Mouse (Mus musculus) inflammation-experienced regulatory T-cells (primary cell): ENCODE results near the gene Lrch3. TPM values are rescaled to one million over a fixed set of nuclear protein-coding genes. Genes with fewer than 3 reads are reported as not detected.

ENCODE experiments used
- polyA plus RNA-seq, 2 experiments: library from polyadenylated mRNA; unstranded; fragments of 100-300 nt; shearing (Covaris generic); gene quantifications; one replicate each; pipeline ENCODE4 v1.2.1; 2017

Lrch3 gene
- polyA plus RNA-seq: 10 to 100 TPM; 58.2 to 73.5 TPM

DNA sequence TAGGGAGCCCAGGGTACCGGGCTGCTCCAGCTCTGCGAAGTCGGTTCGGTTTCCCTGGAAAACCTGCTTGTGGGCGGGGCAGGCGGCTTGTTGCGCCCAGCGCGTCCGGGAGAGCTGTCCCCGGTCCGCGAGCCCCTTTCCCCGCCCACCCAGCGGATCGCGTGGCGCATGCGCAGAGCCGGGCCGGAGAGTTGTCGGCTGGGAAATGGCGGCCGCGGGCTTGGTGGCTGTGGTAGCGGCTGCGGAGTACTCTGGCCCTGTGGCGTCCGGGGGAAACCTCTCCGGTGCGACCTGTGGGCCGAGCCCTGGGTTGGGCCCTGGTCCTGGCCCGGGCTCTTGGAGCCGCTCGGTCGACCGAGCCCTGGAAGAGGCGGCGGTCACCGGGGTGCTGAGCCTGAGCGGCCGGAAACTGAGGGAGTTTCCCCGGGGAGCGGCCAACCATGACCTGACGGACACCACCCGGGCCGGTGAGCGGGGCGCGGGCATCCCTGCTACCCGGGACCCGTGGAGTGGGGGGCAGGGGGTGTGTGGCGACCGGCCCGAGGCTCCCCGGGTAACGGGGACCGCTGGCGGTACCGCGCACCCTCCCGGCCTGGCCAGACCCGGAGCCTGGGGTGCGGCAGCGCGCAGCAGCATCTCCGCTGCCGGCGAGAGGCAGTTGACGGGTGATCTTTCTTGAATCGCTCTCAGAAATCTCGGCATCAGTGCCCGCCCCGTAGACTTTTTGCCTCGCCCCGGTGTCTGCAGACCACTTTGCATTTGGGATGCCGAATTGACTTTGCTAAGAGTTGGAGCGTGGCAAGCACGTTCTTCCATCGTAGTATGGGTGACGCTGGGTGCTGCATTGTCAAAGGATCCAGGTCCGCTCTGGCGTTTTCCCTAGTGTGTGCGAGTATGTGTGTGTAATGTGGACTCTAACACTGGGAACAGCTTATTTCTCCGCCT is at the start of gene Lrch3:
Gene Lrch3 (plus strand): TSS at position 164 of the 945 bp plus-strand sequence.

DNA sequence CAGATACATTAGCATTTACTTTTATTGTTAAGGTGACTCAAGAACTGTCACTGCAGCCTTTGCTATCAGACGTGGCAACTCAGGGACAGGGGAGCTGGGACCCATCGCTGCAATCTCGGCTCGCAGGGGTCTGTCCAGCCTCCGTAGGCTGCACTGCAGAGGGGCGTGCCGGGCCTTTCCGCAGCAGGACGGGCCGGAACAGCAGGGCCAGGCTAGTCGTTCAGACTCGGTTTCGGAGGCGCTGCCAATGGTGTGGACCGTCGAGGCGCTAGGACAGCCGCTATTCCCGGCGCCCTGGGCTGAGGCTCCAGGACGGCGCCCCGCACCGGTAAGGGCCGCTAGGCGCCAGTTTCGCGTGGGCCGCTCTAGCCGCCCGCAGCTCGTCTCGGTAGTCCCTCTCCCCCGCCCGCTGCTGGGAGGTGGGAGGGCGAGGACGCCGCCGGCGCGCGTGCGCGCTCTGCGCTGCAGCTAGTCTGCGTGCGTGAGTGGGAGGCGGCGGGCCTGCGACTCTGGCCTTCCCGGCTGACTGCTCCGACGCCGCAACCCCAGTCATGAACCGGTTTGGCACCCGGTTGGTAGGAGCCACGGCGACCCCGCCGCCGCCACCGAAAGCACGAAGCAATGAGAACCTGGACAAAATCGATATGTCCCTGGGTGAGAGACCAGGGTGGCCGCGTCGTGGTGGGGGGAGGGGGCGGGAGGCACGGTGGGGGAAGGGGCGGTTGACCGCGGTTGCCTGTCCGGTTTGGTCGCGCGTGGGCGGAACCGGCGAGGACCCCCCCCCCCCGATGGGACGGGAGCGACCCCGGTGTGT is 36.4 kb upstream of the Lrch3 start, which contains the start of the genes Fyttd1 and Rubcn:
Gene Fyttd1 (plus strand): TSS at position 158 of the 814 bp plus-strand sequence.
Gene Rubcn (minus strand): TSS at position 424 of the 814 bp plus-strand sequence.

GRCm38 (mm10) chr16:33056095-33056785 is 142.3 kb downstream of the Lrch3 start, which contains the start of the genes Iqcg and Rpl35a:
TSS of gene Iqcg (minus strand) at chr16:33056218.
TSS of gene Rpl35a (plus strand) at chr16:33056453.

DNA sequence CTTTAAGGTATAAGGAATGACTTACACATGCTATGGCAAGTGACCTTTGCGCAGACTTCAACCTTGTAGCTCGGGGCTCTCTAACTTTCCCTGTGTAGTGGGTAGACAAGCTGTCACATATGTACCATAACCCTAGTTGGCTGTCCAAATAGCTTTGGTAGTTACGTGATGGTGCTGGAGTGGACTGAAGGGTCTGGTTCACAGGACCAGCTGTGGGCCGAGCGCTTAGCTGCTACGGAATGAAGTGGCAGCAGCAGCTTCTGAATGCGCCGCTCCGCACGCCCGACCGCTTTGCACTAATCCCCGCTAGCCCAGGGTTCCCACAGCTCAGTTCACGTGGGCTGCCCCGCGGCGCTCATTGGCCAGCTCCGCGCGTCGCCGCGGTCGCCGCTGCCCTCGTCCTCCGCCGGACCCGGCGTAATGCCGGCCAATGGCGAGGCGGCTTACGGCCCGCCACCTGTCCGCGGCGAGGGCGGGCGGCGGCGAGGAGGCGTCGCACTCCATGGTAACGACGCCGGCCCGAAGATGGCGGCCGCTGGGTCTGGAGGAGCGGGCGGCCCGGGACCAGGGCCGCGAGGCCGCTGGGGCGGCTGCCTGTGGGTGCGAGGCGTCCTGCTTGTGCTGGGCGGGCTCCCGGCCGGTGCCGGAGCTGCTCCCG is 148.3 kb downstream of the Lrch3 start, which contains the start of gene Lmln:
Gene Lmln (plus strand): TSS at position 498 of the 658 bp plus-strand sequence.

Other genes starting within 250 kb of the Lrch3 start
- 1 to 10 TPM in 1 of 2 experiments, under 1 TPM in 1; 0.23 to 1.3 TPM for gene Muc4, start 178.2 kb upstream of the Lrch3 start, polyA plus RNA-seq
- gene Muc20, start 116.7 kb upstream of the Lrch3 start, polyA plus RNA-seq: under 1 TPM; 0.20 to 0.66 TPM
- gene Smbd1, start 103.6 kb upstream of the Lrch3 start, polyA plus RNA-seq: not detected
- gene Fyttd1, start 36.6 kb upstream of the Lrch3 start, polyA plus RNA-seq: 10 to 100 TPM; 61.5 to 78.6 TPM
- 10 to 100 TPM; 17.9 to 25.4 TPM for gene Rubcn, start 36.3 kb upstream of the Lrch3 start, polyA plus RNA-seq
- gene Iqcg, start 142.1 kb downstream of the Lrch3 start, polyA plus RNA-seq: 1 to 10 TPM in 1 of 2 experiments, under 1 TPM in 1; 0.86 to 1.5 TPM
- gene Rpl35a, start 142.4 kb downstream of the Lrch3 start, polyA plus RNA-seq: 100 to 1,000 TPM; 521 to 528 TPM
- 1 to 10 TPM; 1.3 to 1.8 TPM for gene Lmln, start 148.4 kb downstream of the Lrch3 start, polyA plus RNA-seq